ENCODE assay signal across 19 mouse cellular contexts in the genomic region with DNA sequence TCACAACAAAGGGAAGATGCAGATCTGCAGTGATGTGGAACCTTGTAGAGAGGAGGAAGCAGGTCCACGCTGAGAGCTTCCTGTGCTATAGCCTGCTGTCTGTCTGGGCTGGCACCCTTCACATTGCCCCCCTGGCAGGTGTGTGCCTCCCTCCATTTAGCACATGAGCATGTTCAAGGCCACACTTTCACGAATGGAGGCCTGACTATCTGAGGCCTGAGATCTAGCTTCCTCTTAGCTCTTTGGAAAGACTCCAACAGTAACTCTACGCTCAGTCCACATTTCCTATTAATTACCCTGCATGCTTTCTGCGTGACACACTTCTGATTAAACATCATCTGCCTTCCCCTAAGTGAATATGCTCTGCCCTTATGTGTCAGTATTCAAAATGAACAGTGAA.
A peak's percentile ranks its signal among the peaks of the same experiment; 100 is the strongest.
DNase-seq lines count a peak whose midpoint lies in the region; ATAC-seq and TF ChIP-seq lines count a peak whose summit lies in the region.
"Had no signal": no experiment of that assay in that cellular context is flagged by ENCODE, and none has a peak within 500 bp of the region (broad histone marks: within the 10 kb centered on the region; RNA-seq: fewer than 3 reads in every experiment).

No protein-coding gene starts in this region.

- no peak for ATAC-seq in forebrain, embryonic 12.5 days (ENCODE audit: low FRiP score)
- no peak for ATAC-seq in forebrain, embryonic 11.5 days (replicated peaks; ENCODE audit: low FRiP score)
- no peak for ATAC-seq in lung, embryonic 14.5 days (ENCODE audit: insufficient read depth)
- ATAC-seq in granulocyte monocyte progenitor cell, adult 5-6 weeks (replicated peaks; ENCODE audit: poor library complexity, severe bottlenecking), result peak; percentile 48; the same call in 1 of the 2 replicates
- ATAC-seq: intestine, embryonic 16.5 days; liver, embryonic 12.5 days had no signal

- 72% methylated on average over 4 of the region's 4 CpGs for WGBS in forebrain, embryonic 12.5 days
- WGBS in forebrain, embryonic 11.5 days, result 74% methylated on average over 4 of the region's 4 CpGs
- 39% methylated on average over 4 of the region's 4 CpGs for WGBS in lung, embryonic 14.5 days

- H3K9me3 ChIP-seq in forebrain, embryonic 12.5 days, result no peaks in the 10 kb centered on the region
- H3K9me3 ChIP-seq in forebrain, embryonic 11.5 days (ENCODE audit: control insufficient read depth, low read length), result no peaks in the 10 kb centered on the region
- H3K9me3 ChIP-seq in lung, embryonic 14.5 days (ENCODE audit: low read depth, low read length), result no peaks in the 10 kb centered on the region
- H3K9me3 ChIP-seq: embryonic facial prominence, embryonic 13.5 days; heart, embryonic 10.5 days; liver, embryonic 12.5 days; lung, embryonic 15.5 days; neural tube, embryonic 12.5 days had no signal

- H3K36me3 ChIP-seq in forebrain, embryonic 12.5 days (replicated peaks), result no peaks in the 10 kb centered on the region
- H3K36me3 ChIP-seq in forebrain, embryonic 11.5 days (ENCODE audit: control insufficient read depth, insufficient read depth, low read length), result no peaks in the 10 kb centered on the region
- no peaks in the 10 kb centered on the region for H3K36me3 ChIP-seq in lung, embryonic 14.5 days (ENCODE audit: insufficient read depth)
- H3K36me3 ChIP-seq: heart, embryonic 10.5 days; liver, embryonic 12.5 days; lung, embryonic 15.5 days; neural tube, embryonic 12.5 days had no signal

- peaks cover 4% of the 10 kb centered on the region; the same call in 1 of the 2 replicates for H3K4me1 ChIP-seq in forebrain, embryonic 12.5 days
- no peaks in the 10 kb centered on the region for H3K4me1 ChIP-seq in forebrain, embryonic 11.5 days (replicated peaks; ENCODE audit: control insufficient read depth, insufficient read depth, low read length)
- no peaks in the 10 kb centered on the region for H3K4me1 ChIP-seq in lung, embryonic 14.5 days (ENCODE audit: insufficient read depth)
- H3K4me1 ChIP-seq: heart, embryonic 10.5 days; liver, embryonic 12.5 days; lung, embryonic 15.5 days had no signal

- DNase-seq in forebrain, embryonic 11.5 days (ENCODE audit: low spot score), result no peak
- peak; percentile 11 for DNase-seq in lung, embryonic 14.5 days
- no peak for DNase-seq in lung, postnatal 4 days
- peak; percentile 49 for DNase-seq in A20 (ENCODE audit: low read depth, low spot score)
- DNase-seq in gastrocnemius, postnatal 25 days, result no peak
- DNase-seq: adrenal gland, adult 2 months; cerebellum, adult 11 months; gastrocnemius, postnatal 14 days; thymus, postnatal 36 days had no signal

- H3K4me2 ChIP-seq in forebrain, embryonic 12.5 days, result no peak overlapping the region
- no peak overlapping the region for H3K4me2 ChIP-seq in forebrain, embryonic 11.5 days (ENCODE audit: low read depth, low read length, severe bottlenecking)
- H3K4me2 ChIP-seq in lung, embryonic 14.5 days, result no peak overlapping the region
- H3K4me2 ChIP-seq: embryonic facial prominence, embryonic 13.5 days; liver, embryonic 12.5 days; lung, embryonic 15.5 days; neural tube, embryonic 12.5 days had no signal

- H3K9ac ChIP-seq in forebrain, embryonic 12.5 days, result 0 out of 2 replicates have a peak overlapping the region, but pooled peaks have one; percentile 33
- H3K9ac ChIP-seq in forebrain, embryonic 11.5 days (ENCODE audit: low read length), result no peak overlapping the region
- H3K9ac ChIP-seq in lung, embryonic 14.5 days, result no peak overlapping the region
- H3K9ac ChIP-seq: embryonic facial prominence, embryonic 13.5 days; liver, embryonic 12.5 days; lung, embryonic 15.5 days; neural tube, embryonic 12.5 days had no signal

- TF ChIP-seq CTCF in lung, embryonic 14.5 days (IDR thresholded peaks at IDR 0.05; ENCODE audit: low read depth), result no peak

- 0 out of 2 replicates have a peak overlapping the region, but pooled peaks have one; percentile 8 for H3K27ac ChIP-seq in forebrain, embryonic 12.5 days
- H3K27ac ChIP-seq in forebrain, embryonic 11.5 days (ENCODE audit: low read depth, low read length), result no peak overlapping the region
- no peak overlapping the region for H3K27ac ChIP-seq in lung, embryonic 14.5 days (ENCODE audit: low read depth)
- H3K27ac ChIP-seq: embryonic facial prominence, embryonic 13.5 days; heart, embryonic 10.5 days; layer of hippocampus, adult 2 months; left cerebral cortex, adult 2 months; liver, embryonic 12.5 days; lung, embryonic 15.5 days; neural tube, embryonic 12.5 days had no signal

- H3K4me3 ChIP-seq in forebrain, embryonic 12.5 days (replicated peaks), result no peak overlapping the region
- no peak overlapping the region for H3K4me3 ChIP-seq in forebrain, embryonic 11.5 days (ENCODE audit: low read depth, low read length)
- no peak overlapping the region for H3K4me3 ChIP-seq in lung, embryonic 14.5 days (ENCODE audit: low read depth, low read length)
- H3K4me3 ChIP-seq: embryonic facial prominence, embryonic 13.5 days; heart, embryonic 10.5 days; layer of hippocampus, adult 2 months; left cerebral cortex, adult 2 months; liver, embryonic 12.5 days; lung, embryonic 15.5 days; neural tube, embryonic 12.5 days had no signal

- no peaks in the 10 kb centered on the region for H3K27me3 ChIP-seq in forebrain, embryonic 12.5 days
- no peaks in the 10 kb centered on the region for H3K27me3 ChIP-seq in forebrain, embryonic 11.5 days (ENCODE audit: control insufficient read depth, insufficient read depth, low read length)
- no peaks in the 10 kb centered on the region for H3K27me3 ChIP-seq in lung, embryonic 14.5 days (ENCODE audit: insufficient read depth, low read length)
- H3K27me3 ChIP-seq: embryonic facial prominence, embryonic 13.5 days; liver, embryonic 12.5 days; lung, embryonic 15.5 days; neural tube, embryonic 12.5 days had no signal

Comparison
In these comparisons a context has a peak if more than half of its experiments do, and no peak if none do; other contexts are left out.
1. DNase-seq: peak in lung, embryonic 14.5 days (single experiment) and A20 (single experiment); none in forebrain, embryonic 11.5 days (single experiment), lung, postnatal 4 days (0 of 2) and gastrocnemius, postnatal 25 days (single experiment).